Mouse (Mus musculus) cortical plate, adult 2 months (tissue): ENCODE results near the gene Adgra3.

ENCODE experiments used
- CTCF ChIP-seq: fragments of 200-500 bp; IDR thresholded peaks from 2 replicates; pipeline ENCODE4 v1.5.1; 2011; ENCODE audit warnings: mild to moderate bottlenecking, control low read depth, low read length; ENCODE audit not compliant: insufficient read depth; ENCODE audit errors: extremely low read depth
- POLR2A ChIP-seq: fragments of 200-500 bp; IDR thresholded peaks from 2 replicates; pipeline ENCODE4 v1.6.1; 2011; ENCODE audit warnings: mild to moderate bottlenecking, low read length, control low read depth; ENCODE audit not compliant: insufficient read depth; ENCODE audit errors: extremely low read depth

GRCm38 (mm10) chr5:50015987-50016587 is 42.7 kb downstream of the Adgra3 start:
- no peak for TF ChIP-seq CTCF
- no peak for TF ChIP-seq POLR2A
